Mouse (Mus musculus) embryonic facial prominence, embryonic 13.5 days (tissue): ENCODE data around the gene Ripply3. TPM values are rescaled to one million over a fixed set of nuclear protein-coding genes. Genes with fewer than 3 reads are reported as not detected.
A peak's percentile ranks its signal among the peaks of the same experiment; 100 is the strongest.

Experiments used
- ATAC-seq: fragments of 200-750 bp; cut with Nextera tagmentation; 2 replicates; pipeline ENCODE4 v1.8.0; 2017; ENCODE audit warnings: low read depth; ENCODE audit not compliant: insufficient number of reproducible peaks, insufficient read depth, low FRiP score, low TSS enrichment
- H3K27ac ChIP-seq: fragments of 300-500 bp; sonication (generic); 2 replicates; pipeline ENCODE4 v1.5.1; 2015; ENCODE audit warnings: moderate library complexity, mild to moderate bottlenecking, inconsistent platforms
- H3K27me3 ChIP-seq: fragments of 300-500 bp; sonication (generic); 2 replicates; pipeline ENCODE4 v1.6.1; 2015; ENCODE audit warnings: mild to moderate bottlenecking, inconsistent platforms
- H3K36me3 ChIP-seq: fragments of 300-500 bp; sonication (generic); 2 replicates; pipeline ENCODE4 v1.6.1; 2015; ENCODE audit warnings: mild to moderate bottlenecking, inconsistent platforms
- H3K4me1 ChIP-seq: fragments of 300-500 bp; sonication (generic); 2 replicates; pipeline ENCODE4 v1.6.1; 2015; ENCODE audit warnings: inconsistent platforms
- H3K4me2 ChIP-seq: fragments of 300-500 bp; sonication (generic); 2 replicates; pipeline ENCODE4 v1.6.1; 2015; ENCODE audit warnings: moderate library complexity, mild to moderate bottlenecking, inconsistent platforms
- H3K4me3 ChIP-seq: fragments of 300-500 bp; sonication (generic); 2 replicates; pipeline ENCODE4 v1.5.1; 2015; ENCODE audit warnings: mild to moderate bottlenecking, inconsistent platforms
- H3K9ac ChIP-seq: fragments of 300-500 bp; sonication (generic); 2 replicates; pipeline ENCODE4 v1.6.1; 2015; ENCODE audit warnings: mild to moderate bottlenecking, inconsistent platforms
- H3K9me3 ChIP-seq: fragments of 300-500 bp; sonication (generic); 2 replicates; pipeline ENCODE4 v1.6.1; 2016; ENCODE audit warnings: inconsistent platforms
- WGBS: fragments of 180-500 bp; shearing (Covaris S2); methylation state at CpG from one replicate; pipeline ENCODE4 v1.1.7; 2015; ENCODE audit warnings: mixed read lengths; 5-methylcytosine and 5-hydroxymethylcytosine counted together
- polyA plus RNA-seq: library from polyadenylated mRNA; unstranded; fragments of >200 nt; fragmentation: Nextera tagmentation; extraction: Ambion mirVana; gene quantifications from 2 replicates; pipeline ENCODE4 v1.2.1, GENCODE M21; 2015

Gene Ripply3
- polyA plus RNA-seq, 1 experiment from 2014 or later: 3.2 TPM

- Histone ChIP-seq H3K4me3 (no peak overlapping the region), H3K4me2 (no peak overlapping the region), H3K9ac (no peak overlapping the region), H3K4me1 (peaks cover 10% of the 10 kb centered on the region), H3K27ac (no peak overlapping the region), H3K27me3 (no peaks in the 10 kb centered on the region), H3K36me3 (no peaks in the 10 kb centered on the region), H3K9me3 (no peaks in the 10 kb centered on the region)
- no peak for ATAC-seq
- 66% methylated on average over 7 of the region's 7 CpGs for WGBS
These were observed 19.0 kb downstream of the Ripply3 start for GRCm38 (mm10) chr16:94347080-94347731.

- Histone ChIP-seq H3K27me3 (no peaks in the 10 kb centered on the region), H3K4me2 (no peak overlapping the region), H3K36me3 (no peaks in the 10 kb centered on the region), H3K4me1 (peaks cover 14% of the 10 kb centered on the region), H3K9me3 (no peaks in the 10 kb centered on the region), H3K4me3 (no peak overlapping the region), H3K27ac (no peak overlapping the region), H3K9ac (no peak overlapping the region)
- 81% methylated on average over 2 of the region's 2 CpGs for WGBS
- ATAC-seq: no peak
These were observed 20.6 kb downstream of the Ripply3 start for GRCm38 (mm10) chr16:94348779-94349178.

- H3K27ac ChIP-seq: peak overlapping the region; percentile 13; the same call in 1 of the 2 replicates
- H3K9ac ChIP-seq: no peak overlapping the region
- peaks cover 14% of the 10 kb centered on the region for H3K4me1 ChIP-seq
- no peaks in the 10 kb centered on the region for H3K27me3 ChIP-seq
- H3K4me2 ChIP-seq: no peak overlapping the region
- no peak for ATAC-seq
- H3K4me3 ChIP-seq: no peak overlapping the region
- 51% methylated on average over 11 of the region's 11 CpGs for WGBS
- no peaks in the 10 kb centered on the region for H3K9me3 ChIP-seq
- no peaks in the 10 kb centered on the region for H3K36me3 ChIP-seq
These were observed 21.5 kb downstream of the Ripply3 start for GRCm38 (mm10) chr16:94349588-94350286.

GRCm38 (mm10) chr16:94350287-94350677 is 22.1 kb downstream of the Ripply3 start:
- ATAC-seq: no peak

GRCm38 (mm10) chr16:94354450-94354849 is 26.2 kb downstream of the Ripply3 start:
- H3K9ac ChIP-seq: no peak overlapping the region
- no peaks in the 10 kb centered on the region for H3K9me3 ChIP-seq
- no peak overlapping the region for H3K27ac ChIP-seq
- no peaks in the 10 kb centered on the region for H3K36me3 ChIP-seq
- ATAC-seq: no peak
- H3K27me3 ChIP-seq: no peaks in the 10 kb centered on the region
- H3K4me2 ChIP-seq: no peak overlapping the region
- H3K4me1 ChIP-seq: peaks cover 14% of the 10 kb centered on the region
- no peak overlapping the region for H3K4me3 ChIP-seq
- WGBS: 48% methylated on average over 9 of the region's 9 CpGs

More at GRCm38 (mm10) chr16:94350287-94350677, 22.1 kb downstream of the Ripply3 start:
- Histone ChIP-seq H3K27ac (0 out of 2 replicates have a peak overlapping the region, but pooled peaks have one; percentile 13), H3K4me3 (no peak overlapping the region), H3K27me3 (no peaks in the 10 kb centered on the region), H3K9me3 (no peaks in the 10 kb centered on the region), H3K36me3 (no peaks in the 10 kb centered on the region), H3K9ac (no peak overlapping the region), H3K4me1 (peaks cover 14% of the 10 kb centered on the region), H3K4me2 (no peak overlapping the region)
- 48% methylated on average over 10 of the region's 10 CpGs for WGBS

- Histone ChIP-seq H3K4me2 (no peak overlapping the region), H3K27ac (no peak overlapping the region), H3K4me1 (0 out of 2 replicates have a peak, but pooled peaks cover 4% of the 10 kb centered on the region), H3K4me3 (no peak overlapping the region), H3K9ac (no peak overlapping the region), H3K36me3 (no peaks in the 10 kb centered on the region), H3K27me3 (no peaks in the 10 kb centered on the region), H3K9me3 (no peaks in the 10 kb centered on the region)
- ATAC-seq: no peak
- 38% methylated on average over 7 of the region's 7 CpGs for WGBS
These were observed 27.8 kb downstream of the Ripply3 start for GRCm38 (mm10) chr16:94356046-94356445.

- no peak overlapping the region for H3K9ac ChIP-seq
- no peaks in the 10 kb centered on the region for H3K27me3 ChIP-seq
- no peak for ATAC-seq
- H3K36me3 ChIP-seq: no peaks in the 10 kb centered on the region
- H3K27ac ChIP-seq: no peak overlapping the region
- H3K4me1 ChIP-seq: peaks cover 5% of the 10 kb centered on the region
- H3K4me3 ChIP-seq: no peak overlapping the region
- no peak overlapping the region for H3K4me2 ChIP-seq
- 67% methylated on average over 11 of the region's 11 CpGs for WGBS
- no peaks in the 10 kb centered on the region for H3K9me3 ChIP-seq
These were observed 28.7 kb downstream of the Ripply3 start for GRCm38 (mm10) chr16:94356776-94357494.

- Histone ChIP-seq H3K4me1 (peaks cover 11% of the 10 kb centered on the region), H3K9me3 (no peaks in the 10 kb centered on the region), H3K9ac (no peak overlapping the region), H3K27me3 (no peaks in the 10 kb centered on the region), H3K36me3 (no peaks in the 10 kb centered on the region), H3K27ac (no peak overlapping the region), H3K4me2 (no peak overlapping the region), H3K4me3 (no peak overlapping the region)
- 86% methylated on average over 3 of the region's 3 CpGs for WGBS
- no peak for ATAC-seq
These were observed 29.9 kb downstream of the Ripply3 start for GRCm38 (mm10) chr16:94358091-94358490.

- Histone ChIP-seq H3K4me3 (no peak overlapping the region), H3K36me3 (0 out of 2 replicates have a peak, but pooled peaks cover 8% of the 10 kb centered on the region), H3K9ac (no peak overlapping the region), H3K27me3 (no peaks in the 10 kb centered on the region), H3K4me2 (no peak overlapping the region), H3K4me1 (peaks cover 7% of the 10 kb centered on the region), H3K9me3 (no peaks in the 10 kb centered on the region), H3K27ac (no peak overlapping the region)
- WGBS: 85% methylated on average over 13 of the region's 13 CpGs
- ATAC-seq: no peak
These were observed 32.5 kb downstream of the Ripply3 start for GRCm38 (mm10) chr16:94360578-94361350.

- Histone ChIP-seq H3K9ac (no peak overlapping the region), H3K27ac (no peak overlapping the region)
- no peak for ATAC-seq
These were observed 34.1 kb downstream of the Ripply3 start for GRCm38 (mm10) chr16:94362174-94362873.

More at GRCm38 (mm10) chr16:94362174-94362873, 34.1 kb downstream of the Ripply3 start:
- WGBS: 46% methylated on average over 10 of the region's 10 CpGs
- Histone ChIP-seq H3K27me3 (no peaks in the 10 kb centered on the region), H3K9me3 (no peaks in the 10 kb centered on the region), H3K36me3 (peaks cover 8% of the 10 kb centered on the region; the same call in 1 of the 2 replicates), H3K4me3 (no peak overlapping the region), H3K4me1 (peaks cover 7% of the 10 kb centered on the region), H3K4me2 (no peak overlapping the region)
